Mouse (Mus musculus) thymus, postnatal 4 days (tissue): ENCODE data around the gene Cfhr2.
"Not testable (repeated sequence)": the region's sequence is repeated elsewhere in the genome, so short reads cannot be mapped to it uniquely, and the experiment has no call there.

ENCODE experiments used
- DNase-seq: peaks from one replicate; pipeline ENCODE4 v3.0.0; 2021

Cfhr2 gene

GRCm38 (mm10) chr1:139858548-139858947 lies at the start of gene Cfhr2:
Cfhr2 (minus strand) TSS chr1:139858702.
- DNase-seq = no peak

GRCm38 (mm10) chr1:139863751-139864150 lies 5.2 kb upstream of the Cfhr2 start:
- DNase-seq = no peak

- no peak for DNase-seq
Observed at GRCm38 (mm10) chr1:139860176-139860575, 1.7 kb upstream of the Cfhr2 start.

- DNase-seq = no peak
Observed at GRCm38 (mm10) chr1:139839699-139840098, 18.8 kb downstream of the Cfhr2 start.

GRCm38 (mm10) chr1:139839290-139839689 lies 19.2 kb downstream of the Cfhr2 start:
- no peak for DNase-seq

- no peak for DNase-seq
Observed at GRCm38 (mm10) chr1:139808594-139808993, 49.9 kb downstream of the Cfhr2 start.

GRCm38 (mm10) chr1:139781143-139781542 lies 77.4 kb downstream of the Cfhr2 start, which contains the start of gene Gm4788:
Gm4788 (minus strand) TSS chr1:139781243.
- DNase-seq = no peak

GRCm38 (mm10) chr1:139769913-139770312 lies 88.6 kb downstream of the Cfhr2 start:
- DNase-seq = not testable (repeated sequence)
